Mouse (Mus musculus) neural tube, embryonic 12.5 days (tissue): Measurements from ENCODE around the gene Zmym6. TPM values are rescaled to one million over a fixed set of nuclear protein-coding genes. Genes with fewer than 3 reads are reported as not detected.

Experiments used
- ATAC-seq: fragments of 200-750 bp; cut with Nextera tagmentation; 2 replicates; pipeline ENCODE4 v1.8.0; 2017; ENCODE audit warnings: low read depth, mild to moderate bottlenecking, moderate TSS enrichment, moderate library complexity; ENCODE audit not compliant: low FRiP score
- H3K27ac ChIP-seq: fragments of 300-500 bp; sonication (generic); 2 replicates; pipeline ENCODE4 v1.5.1; 2016
- H3K27me3 ChIP-seq: fragments of 300-500 bp; sonication (generic); replicated peaks from 2 replicates; pipeline ENCODE4 v1.6.1; 2016; ENCODE audit warnings: mild to moderate bottlenecking
- H3K36me3 ChIP-seq: fragments of 300-500 bp; sonication (generic); 2 replicates; pipeline ENCODE4 v1.6.1; 2016; ENCODE audit warnings: mild to moderate bottlenecking
- H3K4me1 ChIP-seq: fragments of 300-500 bp; sonication (generic); 2 replicates; pipeline ENCODE4 v1.6.1; 2016
- H3K4me2 ChIP-seq: fragments of 300-500 bp; sonication (generic); replicated peaks from 2 replicates; pipeline ENCODE4 v1.6.1; 2016; ENCODE audit warnings: mild to moderate bottlenecking
- H3K4me3 ChIP-seq: fragments of 300-500 bp; sonication (generic); 2 replicates; pipeline ENCODE4 v1.5.1; 2016
- H3K9ac ChIP-seq: fragments of 300-500 bp; sonication (generic); 2 replicates; pipeline ENCODE4 v1.6.1; 2016; ENCODE audit warnings: mild to moderate bottlenecking
- H3K9me3 ChIP-seq: fragments of 300-500 bp; sonication (generic); 2 replicates; pipeline ENCODE4 v1.6.1; 2016; ENCODE audit warnings: mild to moderate bottlenecking
- WGBS: fragments of 180-500 bp; shearing (Covaris S2); methylation state at CpG from one replicate; pipeline ENCODE4 v1.1.7; 2016; 5-methylcytosine and 5-hydroxymethylcytosine counted together
- polyA plus RNA-seq: library from polyadenylated mRNA; unstranded; fragments of >200 nt; fragmentation: Nextera tagmentation; extraction: Ambion mirVana; gene quantifications from 2 replicates; pipeline ENCODE4 v1.2.1, GENCODE M21; 2016

Gene Zmym6
- polyA plus RNA-seq, 1 experiment from 2014 or later: 32.5 TPM

- ATAC-seq: no peak
- WGBS: 20% methylated on average over 5 of the region's 5 CpGs
- Histone ChIP-seq H3K9ac (no peak overlapping the region), H3K4me2 (peak overlapping the region; percentile 98), H3K27me3 (peaks cover 40% of the 10 kb centered on the region), H3K4me3 (no peak overlapping the region), H3K4me1 (peaks cover 39% of the 10 kb centered on the region), H3K27ac (no peak overlapping the region), H3K36me3 (no peaks in the 10 kb centered on the region), H3K9me3 (no peaks in the 10 kb centered on the region)
Observed at GRCm38 (mm10) chr4:127170866-127171265, 93.7 kb downstream of the Zmym6 start.

- Histone ChIP-seq H3K27me3 (peaks cover 40% of the 10 kb centered on the region), H3K9ac (no peak overlapping the region), H3K4me3 (no peak overlapping the region), H3K36me3 (no peaks in the 10 kb centered on the region), H3K4me1 (peaks cover 39% of the 10 kb centered on the region), H3K4me2 (peak overlapping the region; percentile 98), H3K27ac (no peak overlapping the region), H3K9me3 (no peaks in the 10 kb centered on the region)
- WGBS: 55% methylated on average over 4 of the region's 4 CpGs
- ATAC-seq: no peak
Observed at GRCm38 (mm10) chr4:127171341-127171905, 94.2 kb downstream of the Zmym6 start.

GRCm38 (mm10) chr4:127172119-127172518 lies 94.9 kb downstream of the Zmym6 start:
- ATAC-seq: no peak
- no peak overlapping the region for H3K4me3 ChIP-seq
- H3K36me3 ChIP-seq: no peaks in the 10 kb centered on the region
- H3K27ac ChIP-seq: no peak overlapping the region
- H3K4me1 ChIP-seq: peaks cover 39% of the 10 kb centered on the region
- H3K27me3 ChIP-seq: peaks cover 40% of the 10 kb centered on the region
- H3K9me3 ChIP-seq: no peaks in the 10 kb centered on the region
- WGBS: 25% methylated on average over 7 of the region's 7 CpGs
- peak overlapping the region; percentile 18; the same call in 1 of the 2 replicates for H3K4me2 ChIP-seq
- no peak overlapping the region for H3K9ac ChIP-seq

- Histone ChIP-seq H3K4me1 (peaks cover 39% of the 10 kb centered on the region), H3K4me2 (no peak overlapping the region), H3K9me3 (no peaks in the 10 kb centered on the region), H3K27ac (no peak overlapping the region), H3K27me3 (peaks cover 39% of the 10 kb centered on the region), H3K9ac (no peak overlapping the region), H3K4me3 (no peak overlapping the region), H3K36me3 (no peaks in the 10 kb centered on the region)
- no peak for ATAC-seq
- WGBS: 66% methylated on average over 4 of the region's 4 CpGs
Observed at GRCm38 (mm10) chr4:127172614-127173013, 95.4 kb downstream of the Zmym6 start.

GRCm38 (mm10) chr4:127173461-127173860 lies 96.3 kb downstream of the Zmym6 start:
- Histone ChIP-seq H3K27ac (no peak overlapping the region), H3K36me3 (no peaks in the 10 kb centered on the region), H3K9me3 (no peaks in the 10 kb centered on the region), H3K4me1 (peaks cover 31% of the 10 kb centered on the region), H3K4me3 (no peak overlapping the region), H3K9ac (no peak overlapping the region), H3K4me2 (no peak overlapping the region), H3K27me3 (peaks cover 31% of the 10 kb centered on the region)
- ATAC-seq: no peak
- WGBS: 6% methylated on average over 8 of the region's 8 CpGs

Other genes with a start within 250 kb of the Zmym6 start
- gene Zmym4, start 109.2 kb upstream of the Zmym6 start, polyA plus RNA-seq: 34.6 and 36.2 TPM in 2 replicates
- 176 and 183 TPM in 2 replicates for gene Sfpq, start 56.1 kb upstream of the Zmym6 start, polyA plus RNA-seq
- gene Zmym1, start 16.2 kb upstream of the Zmym6 start, polyA plus RNA-seq: 25.9 and 27.1 TPM in 2 replicates
- 13.9 and 15.4 TPM in 2 replicates for gene Tmem35b, start 46.3 kb downstream of the Zmym6 start, polyA plus RNA-seq
- gene Dlgap3, start 91.8 kb downstream of the Zmym6 start, polyA plus RNA-seq: 10.8 and 11.7 TPM in 2 replicates
- gene Smim12, start 166.4 kb downstream of the Zmym6 start, polyA plus RNA-seq: 52.2 and 58.3 TPM in 2 replicates
- 17.1 and 19.4 TPM in 2 replicates for gene Gja4, start 236.7 kb downstream of the Zmym6 start, polyA plus RNA-seq